Mouse (Mus musculus): ENCODE results near the gene Hhat.

Hhat gene

GRCm38 (mm10) chr1:192497505-192497904 lies 273.5 kb downstream of the Hhat start:
- peak; percentile 23 for DNase-seq (ENCODE audit: low read depth, low spot score)

GRCm38 (mm10) chr1:192489908-192490825 lies 280.9 kb downstream of the Hhat start:
- DNase-seq (ENCODE audit: low read depth, low spot score): peak; percentile 59

GRCm38 (mm10) chr1:192487571-192487970 lies 283.5 kb downstream of the Hhat start:
- peak; percentile 83 for DNase-seq (ENCODE audit: low read depth, low spot score)

- peak; percentile 64 for DNase-seq (ENCODE audit: low read depth, low spot score)
Measured at GRCm38 (mm10) chr1:192485030-192485429, 286.0 kb downstream of the Hhat start.

- peak; percentile 55 for DNase-seq (ENCODE audit: low read depth, low spot score)
Measured at GRCm38 (mm10) chr1:192481446-192481845, 289.6 kb downstream of the Hhat start.

- peak; percentile 60 for DNase-seq (ENCODE audit: low read depth, low spot score)
Measured at GRCm38 (mm10) chr1:192480072-192480784, 290.8 kb downstream of the Hhat start.

- DNase-seq (ENCODE audit: low read depth, low spot score): peak; percentile 41
Measured at GRCm38 (mm10) chr1:192478176-192478575, 292.8 kb downstream of the Hhat start.

GRCm38 (mm10) chr1:192477556-192477955 lies 293.5 kb downstream of the Hhat start:
- no peak for DNase-seq (ENCODE audit: low read depth, low spot score)

- no peak for DNase-seq (ENCODE audit: low read depth, low spot score)
Measured at GRCm38 (mm10) chr1:192476704-192477103, 294.3 kb downstream of the Hhat start.

GRCm38 (mm10) chr1:192473134-192473533 lies 297.9 kb downstream of the Hhat start:
- DNase-seq (ENCODE audit: low read depth, low spot score): peak; percentile 64

GRCm38 (mm10) chr1:192472366-192472765 lies 298.7 kb downstream of the Hhat start:
- DNase-seq (ENCODE audit: low read depth, low spot score): no peak

- peak; percentile 62 for DNase-seq (ENCODE audit: low read depth, low spot score)
Measured at GRCm38 (mm10) chr1:192463732-192464131, 307.3 kb downstream of the Hhat start.

GRCm38 (mm10) chr1:192457526-192458206 lies 313.4 kb downstream of the Hhat start:
- DNase-seq (ENCODE audit: low read depth, low spot score): peak; percentile 66

- DNase-seq (ENCODE audit: low read depth, low spot score): no peak
Measured at GRCm38 (mm10) chr1:192457037-192457436, 314.0 kb downstream of the Hhat start.

GRCm38 (mm10) chr1:192454981-192455380 lies 316.0 kb downstream of the Hhat start:
- DNase-seq (ENCODE audit: low read depth, low spot score): no peak

GRCm38 (mm10) chr1:192454501-192454900 lies 316.5 kb downstream of the Hhat start:
- no peak for DNase-seq (ENCODE audit: low read depth, low spot score)

GRCm38 (mm10) chr1:192451722-192452121 lies 319.3 kb downstream of the Hhat start:
- DNase-seq (ENCODE audit: low read depth, low spot score): no peak

- no peak for DNase-seq (ENCODE audit: low read depth, low spot score)
Measured at GRCm38 (mm10) chr1:192450425-192450824, 320.6 kb downstream of the Hhat start.

- peak; percentile 90 for DNase-seq (ENCODE audit: low read depth, low spot score)
Measured at GRCm38 (mm10) chr1:192449572-192450351, 321.3 kb downstream of the Hhat start.

GRCm38 (mm10) chr1:192448512-192448911 lies 322.5 kb downstream of the Hhat start:
- DNase-seq (ENCODE audit: low read depth, low spot score): peak; percentile 66

- no peak for DNase-seq (ENCODE audit: low read depth, low spot score)
Measured at GRCm38 (mm10) chr1:192447666-192448065, 323.4 kb downstream of the Hhat start.

Data from brain, adult 2 months (tissue).